7 mouse cellular contexts compared by ENCODE assay signal in the genomic region with DNA sequence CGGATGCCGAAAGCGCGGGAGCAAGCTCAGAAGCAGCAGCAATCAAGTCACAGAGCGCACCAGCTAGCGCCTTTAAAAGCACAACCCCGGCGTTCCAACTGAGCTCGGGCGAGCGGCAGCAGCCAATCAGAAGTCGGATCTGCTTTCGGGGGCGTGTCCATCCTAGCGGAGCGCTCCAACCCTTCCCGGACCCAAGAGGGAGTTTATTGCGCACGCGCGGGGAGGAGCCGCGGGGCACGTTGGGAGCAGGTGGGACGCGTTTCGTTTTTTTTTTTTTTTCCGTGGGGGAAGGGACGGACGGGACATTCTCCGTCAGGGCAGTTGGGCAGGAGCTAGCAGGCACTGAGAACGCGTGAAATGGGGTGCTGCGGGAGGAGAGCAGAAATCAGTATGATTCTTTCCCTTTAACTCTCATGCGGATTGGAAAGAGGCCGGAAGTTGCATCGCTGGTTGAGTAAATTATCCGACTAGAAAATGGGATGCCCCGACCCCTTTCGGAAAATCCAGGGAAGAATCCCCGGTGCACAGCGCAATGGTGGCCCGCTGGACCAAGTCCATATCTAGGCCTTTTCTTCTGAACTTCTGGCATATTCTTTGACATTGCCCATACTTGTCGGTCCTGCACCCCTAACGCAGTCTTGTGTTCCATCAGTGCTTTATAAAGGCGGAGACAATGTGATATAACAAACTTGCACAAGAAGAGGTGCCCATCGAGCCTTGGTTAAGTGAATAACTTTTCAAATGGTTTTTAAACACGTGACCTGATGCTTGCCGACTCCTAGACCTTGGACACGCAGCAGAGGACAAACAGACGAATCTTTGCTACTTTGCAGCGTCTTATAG. TPM values are rescaled to one million over a fixed set of nuclear protein-coding genes. Genes with fewer than 3 reads are reported as not detected.
A peak's percentile ranks its signal among the peaks of the same experiment; 100 is the strongest.
DNase-seq lines count a peak whose midpoint lies in the region; ATAC-seq lines count a peak whose summit lies in the region.

Gene Dbi, minus strand, starts transcription at position 110 of the 843 bp plus-strand sequence.
Gene 3110009E18Rik, plus strand, starts transcription at position 219 of the 843 bp plus-strand sequence.

- peaks cover 36% of the 10 kb centered on the region for H3K36me3 ChIP-seq in limb, embryonic 10.5 days
- peaks cover 3% of the 10 kb centered on the region for H3K36me3 ChIP-seq in midbrain, embryonic 13.5 days

- peak within 1 kb of the TSS; percentile 80 for H3K9ac ChIP-seq in midbrain, embryonic 13.5 days (replicated peaks)

- no peaks in the 10 kb centered on the region for H3K27me3 ChIP-seq in limb, embryonic 10.5 days (ENCODE audit: low read depth, poor library complexity, severe bottlenecking)
- H3K27me3 ChIP-seq in midbrain, embryonic 13.5 days, result no peaks in the 10 kb centered on the region

- peak; percentile 99 for DNase-seq in adrenal gland, adult 8-10 months
- peak; percentile 96 for DNase-seq in embryo, embryonic 9.5 days (ENCODE audit: extremely low spot score)
- DNase-seq in kidney, adult 11 months, result peak; percentile 98
- DNase-seq in limb, embryonic 10.5 days (ENCODE audit: low spot score), result peak; percentile 97
- DNase-seq in spleen, adult 12 weeks (ENCODE audit: low spot score), result peak; percentile 86

- H3K9me3 ChIP-seq in limb, embryonic 10.5 days (replicated peaks), result no peaks in the 10 kb centered on the region
- no peaks in the 10 kb centered on the region for H3K9me3 ChIP-seq in midbrain, embryonic 13.5 days

- peak within 1 kb of the TSS; percentile 69 for H3K4me3 ChIP-seq in limb, embryonic 10.5 days
- H3K4me3 ChIP-seq in midbrain, embryonic 13.5 days (replicated peaks), result peak within 1 kb of the TSS; percentile 63

- H3K27ac ChIP-seq in limb, embryonic 10.5 days, result peak within 1 kb of the TSS; percentile 87
- peak within 1 kb of the TSS; percentile 90 for H3K27ac ChIP-seq in midbrain, embryonic 13.5 days

- H3K4me1 ChIP-seq in limb, embryonic 10.5 days, result peaks cover 31% of the 10 kb centered on the region
- peaks cover 36% of the 10 kb centered on the region for H3K4me1 ChIP-seq in midbrain, embryonic 13.5 days (replicated peaks)

- ATAC-seq in granulocyte monocyte progenitor cell, adult 5-6 weeks (replicated peaks; ENCODE audit: poor library complexity, severe bottlenecking), result peak; percentile 78
- ATAC-seq in midbrain, embryonic 13.5 days, result peak; percentile 96

- WGBS in limb, embryonic 10.5 days, result 4% methylated on average over 52 of the region's 52 CpGs
- 1% methylated on average over 52 of the region's 52 CpGs for WGBS in midbrain, embryonic 13.5 days

- H3K4me2 ChIP-seq in midbrain, embryonic 13.5 days (replicated peaks), result peak within 1 kb of the TSS; percentile 85

RNA-seq across cellular contexts. Expression of gene Dbi, which starts in this region (rescaled TPM):
- total RNA-seq in adrenal gland, adult 8-10 months (2022), result 100 to 1,000 TPM; 667 to 804 (median 753) TPM
- total RNA-seq in granulocyte monocyte progenitor cell, adult 5-6 weeks (2014; fragmentation: Nextera tagmentation), result 410 and 536 TPM in 2 replicates
- total RNA-seq in granulocyte monocyte progenitor cell, adult 5-6 weeks (2017), result 307 and 413 TPM in 2 replicates
- polyA plus RNA-seq in limb, embryonic 10.5 days (2016; fragmentation: Nextera tagmentation; extraction: Ambion mirVana), result 670 and 699 TPM in 2 replicates
- polyA plus RNA-seq in midbrain, embryonic 13.5 days (2015; fragmentation: Nextera tagmentation; extraction: Ambion mirVana), result 654 and 688 TPM in 2 replicates

RNA-seq across cellular contexts. Expression of gene 3110009E18Rik, which starts in this region (rescaled TPM):
- total RNA-seq in adrenal gland, adult 8-10 months (2022), result 10 to 100 TPM in 3 of 4 experiments, 1 to 10 TPM in 1; 8.8 to 14.1 (median 11.2) TPM
- 11.4 and 12.2 TPM in 2 replicates for total RNA-seq in granulocyte monocyte progenitor cell, adult 5-6 weeks (2014; fragmentation: Nextera tagmentation)
- 2.2 and 4.5 TPM in 2 replicates for total RNA-seq in granulocyte monocyte progenitor cell, adult 5-6 weeks (2017)
- 14.7 and 19.3 TPM in 2 replicates for polyA plus RNA-seq in limb, embryonic 10.5 days (2016; fragmentation: Nextera tagmentation; extraction: Ambion mirVana)
- polyA plus RNA-seq in midbrain, embryonic 13.5 days (2015; fragmentation: Nextera tagmentation; extraction: Ambion mirVana), result 20.7 and 21.8 TPM in 2 replicates

Comparison
In these comparisons a context has a peak if more than half of its experiments do, and no peak if none do; other contexts are left out.
1. Peak in every context shown above with its lines: DNase-seq, ATAC-seq, H3K4me3 ChIP-seq and H3K27ac ChIP-seq.